Mouse (Mus musculus): ENCODE measurements around the gene Alox12b.

Alox12b gene

DNA sequence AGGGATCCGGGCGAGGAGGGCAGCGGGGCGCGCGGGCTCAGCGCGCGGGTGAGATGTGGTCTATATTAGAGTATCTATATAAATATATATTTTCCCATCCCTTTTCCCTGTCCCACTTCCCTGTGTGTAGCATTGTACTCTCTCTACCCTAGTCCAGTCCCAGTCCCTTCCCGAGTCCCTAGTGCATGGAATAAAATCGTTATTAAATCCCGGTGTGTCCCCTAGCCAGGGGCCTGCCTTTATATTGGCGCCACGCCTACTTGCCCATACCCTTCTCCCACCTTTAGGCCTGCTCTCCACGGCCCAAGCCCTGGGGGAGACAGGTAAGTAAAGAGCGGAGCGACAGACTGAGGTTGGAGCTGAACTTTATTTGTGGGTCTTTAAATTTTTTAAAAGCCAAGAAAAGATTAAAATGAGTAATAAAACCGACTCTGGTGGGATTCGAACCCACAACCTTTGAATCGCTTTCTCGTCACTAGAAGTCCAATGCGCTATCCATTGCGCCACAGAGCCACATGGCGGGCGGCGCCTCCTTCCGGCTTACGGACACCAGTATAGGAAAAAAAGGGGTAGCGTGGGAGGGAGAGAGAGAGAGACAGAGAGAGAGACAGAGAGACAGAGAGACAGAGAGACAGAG is 33.6 kb upstream of the Alox12b start:
- DNase-seq (ENCODE audit: low spot score), result peak; percentile 83

DNA sequence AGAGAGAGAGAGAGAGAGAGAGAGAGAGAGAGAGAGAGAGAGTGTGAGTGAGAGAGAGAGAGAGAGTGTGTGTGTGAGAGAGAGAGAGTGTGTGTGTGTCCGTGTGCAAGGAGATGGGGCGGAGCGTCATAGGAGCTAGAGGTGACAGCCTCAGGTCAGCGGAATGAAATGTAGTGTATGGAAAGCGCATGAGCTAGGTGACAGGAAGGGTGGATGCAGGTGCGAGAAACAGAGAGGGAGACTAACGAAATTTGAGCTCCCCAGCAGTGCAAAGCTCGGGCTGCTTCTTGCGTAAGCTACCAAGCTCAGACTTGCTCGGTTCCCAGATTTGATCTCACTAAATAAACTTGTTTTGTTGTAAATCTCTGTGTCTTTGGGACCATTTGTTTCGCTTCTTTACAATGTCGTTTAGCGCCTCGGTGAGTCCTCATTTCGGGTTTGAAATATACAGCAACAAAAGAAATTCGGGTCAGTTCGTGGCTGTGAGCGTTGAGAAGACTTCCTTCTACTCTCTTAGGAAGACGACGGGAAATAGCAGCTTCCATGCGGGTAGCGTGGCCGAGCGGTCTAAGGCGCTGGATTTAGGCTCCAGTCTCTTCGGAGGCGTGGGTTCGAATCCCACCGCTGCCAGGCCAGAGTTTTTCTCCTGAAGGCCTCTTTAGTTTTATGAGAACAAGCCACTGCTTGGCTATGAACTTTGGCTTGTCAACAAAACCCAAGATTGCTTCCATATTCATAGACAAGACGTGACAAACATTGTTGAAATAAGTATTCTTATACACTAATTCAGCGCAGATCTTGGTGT is 32.9 kb upstream of the Alox12b start:
- DNase-seq (ENCODE audit: low spot score), result peak; percentile 86

DNA sequence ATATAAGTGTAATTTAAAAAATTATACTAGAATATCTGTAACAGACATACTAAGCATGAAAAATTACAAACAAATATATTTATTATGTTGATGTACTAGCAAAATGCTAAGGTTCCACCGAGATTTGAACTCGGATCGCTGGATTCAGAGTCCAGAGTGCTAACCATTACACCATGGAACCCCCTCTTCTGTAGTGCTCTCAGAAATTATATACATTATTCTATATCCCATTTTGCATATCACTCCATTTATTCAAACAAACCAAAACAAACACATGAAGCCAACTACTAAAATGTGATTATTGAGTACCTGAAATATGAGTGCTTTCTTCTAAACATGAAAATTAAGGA is 32.3 kb upstream of the Alox12b start:
- DNase-seq (ENCODE audit: low spot score), result no peak

DNA sequence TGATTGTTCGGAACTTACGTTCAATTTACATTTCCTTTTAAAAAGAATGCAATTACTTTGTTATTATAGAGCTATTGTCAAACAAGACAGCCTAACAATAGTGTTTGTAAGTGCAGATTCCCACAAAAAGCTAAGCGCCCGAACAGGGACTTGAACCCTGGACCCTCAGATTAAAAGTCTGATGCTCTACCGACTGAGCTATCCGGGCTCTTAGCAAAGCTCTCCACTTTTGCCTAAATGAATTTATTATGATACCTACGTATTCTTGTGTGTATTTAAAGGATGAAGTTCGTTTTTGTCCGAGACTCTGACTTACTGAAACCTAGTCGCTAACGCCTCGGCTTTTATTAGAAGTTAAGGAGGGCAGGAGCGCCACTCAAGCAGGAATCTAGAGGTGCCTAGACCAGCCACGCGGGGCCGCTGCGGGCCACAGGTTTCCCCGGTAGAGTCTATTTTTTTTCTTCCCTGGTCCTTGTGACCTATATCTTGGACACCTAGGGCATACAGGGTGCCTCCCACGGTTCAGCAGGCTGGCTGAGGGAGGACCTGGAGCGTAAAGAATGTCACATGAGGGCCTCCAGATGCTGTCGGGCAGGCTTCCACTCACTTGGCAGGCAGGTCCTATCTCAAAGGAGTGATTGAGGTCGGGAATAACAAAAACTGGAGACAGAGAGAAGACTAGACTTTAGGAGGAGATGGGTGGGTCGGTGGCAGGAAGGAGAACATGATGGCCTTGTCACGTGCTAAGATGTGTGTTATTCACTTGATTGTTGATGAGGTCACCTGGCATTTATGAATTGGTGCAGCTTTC is 31.5 kb upstream of the Alox12b start:
- DNase-seq (ENCODE audit: low spot score), result peak; percentile 60

DNA sequence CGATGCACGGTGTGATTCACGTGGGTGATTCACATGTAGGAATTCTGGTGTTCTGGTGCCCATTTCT is 31.1 kb upstream of the Alox12b start, which contains the start of gene Aloxe3:
Aloxe3 (plus strand) TSS at position 45 of the 67 bp plus-strand sequence.
- DNase-seq (ENCODE audit: low spot score), result no peak

- DNase-seq (ENCODE audit: low spot score), result no peak
These were observed 30.7 kb upstream of the Alox12b start for GRCm38 (mm10) chr11:69125919-69126705.

- DNase-seq (ENCODE audit: low spot score), result no peak
These were observed 30.1 kb upstream of the Alox12b start for GRCm38 (mm10) chr11:69126706-69127095.

- DNase-seq (ENCODE audit: low spot score), result no peak
These were observed 28.2 kb upstream of the Alox12b start for GRCm38 (mm10) chr11:69128426-69129122.

- DNase-seq (ENCODE audit: low spot score), result no peak
These were observed 23.2 kb upstream of the Alox12b start for GRCm38 (mm10) chr11:69133566-69133922.

DNA sequence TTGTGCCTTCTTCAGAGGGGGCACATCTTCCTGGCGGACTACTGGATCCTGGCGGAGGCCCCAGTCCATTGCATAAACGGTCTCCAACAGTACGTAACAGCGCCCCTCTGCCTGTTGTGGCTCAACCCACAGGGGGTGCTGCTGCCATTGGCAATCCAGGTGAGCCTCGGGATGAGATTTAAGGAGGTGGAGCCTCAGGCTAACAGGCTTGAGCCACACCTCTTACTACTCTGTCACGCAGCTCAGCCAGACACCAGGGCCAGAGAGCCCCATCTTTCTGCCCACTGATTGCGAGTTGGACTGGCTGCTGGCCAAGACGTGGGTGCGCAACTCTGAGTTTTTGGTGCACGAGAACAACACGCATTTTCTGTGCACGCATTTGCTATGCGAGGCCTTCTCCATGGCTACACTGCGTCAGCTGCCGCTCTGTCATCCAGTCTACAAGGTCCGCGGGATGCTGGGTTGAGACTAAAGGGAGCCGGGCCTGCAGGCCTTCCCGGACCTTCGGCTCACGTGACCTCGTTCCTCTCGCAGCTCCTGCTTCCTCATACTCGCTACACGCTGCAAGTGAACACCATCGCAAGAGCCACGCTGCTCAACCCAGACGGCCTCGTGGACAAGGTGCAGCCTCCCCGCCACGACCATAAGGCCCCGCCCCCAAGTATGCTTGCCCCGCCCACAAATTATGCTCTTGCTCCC is 22.7 kb upstream of the Alox12b start:
- DNase-seq (ENCODE audit: low spot score), result no peak

DNA sequence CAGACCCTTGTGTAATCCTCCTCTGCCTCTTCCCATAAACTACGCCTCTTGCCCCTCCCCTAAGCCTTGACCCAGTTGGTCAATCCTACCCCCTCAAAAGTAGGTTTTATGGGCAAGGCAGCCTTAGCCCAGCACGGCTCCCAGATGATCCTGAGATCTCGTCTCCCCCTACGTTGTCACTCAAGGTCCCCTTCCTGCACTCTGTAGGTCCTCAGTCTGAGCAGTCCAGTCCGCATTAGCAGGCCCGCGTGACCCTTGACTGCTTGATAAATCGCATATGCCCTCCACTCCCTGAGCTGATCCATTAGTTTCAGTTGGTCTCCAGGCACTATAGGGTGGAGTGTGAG is 22.2 kb upstream of the Alox12b start:
- DNase-seq (ENCODE audit: low spot score), result no peak

- DNase-seq (ENCODE audit: low spot score), result no peak
These were observed 21.4 kb upstream of the Alox12b start for GRCm38 (mm10) chr11:69135361-69135760.

DNA sequence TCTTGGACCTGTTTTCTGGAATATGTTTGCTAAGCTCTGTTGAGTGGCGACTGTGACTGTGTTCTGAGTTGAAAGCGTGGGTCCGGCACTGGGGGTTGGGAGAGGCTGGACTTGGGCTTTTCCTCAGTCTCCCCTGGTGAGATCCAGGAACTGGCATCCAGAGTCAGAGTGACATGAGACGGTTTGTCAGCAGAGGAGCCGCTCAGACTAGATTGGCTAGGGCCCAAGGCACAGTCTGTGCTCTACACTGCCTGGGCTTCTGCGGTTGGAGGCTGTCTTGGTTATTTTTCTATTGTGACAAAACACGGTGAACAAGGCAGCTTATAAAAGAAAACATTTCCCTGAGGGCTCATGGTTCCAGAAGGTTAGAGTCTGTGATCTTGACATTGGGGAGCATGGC is 9.2 kb upstream of the Alox12b start:
- no peak for DNase-seq (ENCODE audit: low spot score)

GRCm38 (mm10) chr11:69148451-69148960 is 8.3 kb upstream of the Alox12b start:
- no peak for DNase-seq (ENCODE audit: low spot score)

- DNase-seq (ENCODE audit: low spot score), result no peak
These were observed 7.1 kb upstream of the Alox12b start for GRCm38 (mm10) chr11:69149728-69150127.

GRCm38 (mm10) chr11:69150444-69150843 is 6.3 kb upstream of the Alox12b start:
- DNase-seq (ENCODE audit: low spot score), result peak; percentile 56

- no peak for DNase-seq (ENCODE audit: low spot score)
These were observed 5.8 kb upstream of the Alox12b start for GRCm38 (mm10) chr11:69151004-69151403.

GRCm38 (mm10) chr11:69153831-69154230 is 3.0 kb upstream of the Alox12b start:
- DNase-seq (ENCODE audit: low spot score), result no peak

- DNase-seq (ENCODE audit: low spot score), result no peak
These were observed 1.4 kb upstream of the Alox12b start for GRCm38 (mm10) chr11:69155351-69155750.

- no peak for DNase-seq (ENCODE audit: low spot score)
These were observed 12.5 kb downstream of the Alox12b start for GRCm38 (mm10) chr11:69169313-69169712.

DNA sequence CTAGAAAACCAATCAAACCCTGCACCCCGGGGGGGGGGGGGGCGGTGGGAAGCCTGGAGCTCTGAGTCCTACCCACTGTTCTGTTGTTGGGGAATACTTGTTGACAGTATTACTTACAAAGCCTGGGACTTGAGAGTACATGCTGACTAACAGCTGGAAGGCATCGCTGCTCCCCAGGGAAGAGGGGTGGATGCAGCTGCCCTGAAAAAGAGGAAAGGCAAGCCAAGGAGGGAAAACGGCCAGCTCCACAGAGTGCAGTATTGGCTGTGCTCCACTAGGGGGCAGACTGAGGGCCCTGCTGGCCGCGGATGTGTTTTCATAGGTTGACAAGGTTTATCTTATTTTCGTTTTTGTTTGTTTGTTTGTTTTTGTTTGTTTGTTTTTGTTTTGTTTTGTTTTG is 14.8 kb downstream of the Alox12b start:
- DNase-seq (ENCODE audit: low spot score), result peak; percentile 60

Measured in urinary bladder, postnatal 25 days (tissue).